Mouse (Mus musculus) stomach, embryonic 15.5 days (tissue): ENCODE data around the gene Odf4. TPM values are rescaled to one million over a fixed set of nuclear protein-coding genes. Genes with fewer than 3 reads are reported as not detected.
A peak's percentile ranks its signal among the peaks of the same experiment; 100 is the strongest.

Experiments used
- ATAC-seq: fragments of 200-750 bp; cut with Nextera tagmentation; 2 replicates; pipeline ENCODE4 v1.8.0; 2017; ENCODE audit warnings: low read depth, moderate number of reproducible peaks, moderate TSS enrichment; ENCODE audit not compliant: insufficient read depth, low FRiP score
- H3K27ac ChIP-seq: fragments of 300-500 bp; sonication (generic); 2 replicates; pipeline ENCODE4 v1.5.1; 2015; ENCODE audit warnings: mild to moderate bottlenecking, inconsistent platforms
- H3K27me3 ChIP-seq: fragments of 300-500 bp; sonication (generic); replicated peaks from 2 replicates; pipeline ENCODE4 v1.6.1; 2015; ENCODE audit warnings: inconsistent platforms
- H3K36me3 ChIP-seq: fragments of 300-500 bp; sonication (generic); 2 replicates; pipeline ENCODE4 v1.6.1; 2015; ENCODE audit warnings: inconsistent platforms
- H3K4me1 ChIP-seq: fragments of 300-500 bp; sonication (generic); 2 replicates; pipeline ENCODE4 v1.6.1; 2015; ENCODE audit warnings: inconsistent platforms
- H3K4me2 ChIP-seq: fragments of 300-500 bp; sonication (generic); 2 replicates; pipeline ENCODE4 v1.6.1; 2015; ENCODE audit warnings: mild to moderate bottlenecking, inconsistent platforms
- H3K4me3 ChIP-seq: fragments of 300-500 bp; sonication (generic); replicated peaks from 2 replicates; pipeline ENCODE4 v1.5.1; 2015; ENCODE audit warnings: inconsistent platforms
- H3K9ac ChIP-seq: fragments of 300-500 bp; sonication (generic); 2 replicates; pipeline ENCODE4 v1.6.1; 2015; ENCODE audit warnings: inconsistent platforms
- H3K9me3 ChIP-seq: fragments of 300-500 bp; sonication (generic); 2 replicates; pipeline ENCODE4 v1.6.1; 2016; ENCODE audit warnings: inconsistent platforms
- WGBS: fragments of 180-500 bp; shearing (Covaris S2); methylation state at CpG from one replicate; pipeline ENCODE4 v1.1.7; 2015; 5-methylcytosine and 5-hydroxymethylcytosine counted together
- polyA plus RNA-seq: library from polyadenylated mRNA; unstranded; fragments of >200 nt; fragmentation: Nextera tagmentation; extraction: Ambion mirVana; gene quantifications from 2 replicates; pipeline ENCODE4 v1.2.1, GENCODE M21; 2015

Odf4 gene
- polyA plus RNA-seq, 1 experiment from 2014 or later: not detected

DNA sequence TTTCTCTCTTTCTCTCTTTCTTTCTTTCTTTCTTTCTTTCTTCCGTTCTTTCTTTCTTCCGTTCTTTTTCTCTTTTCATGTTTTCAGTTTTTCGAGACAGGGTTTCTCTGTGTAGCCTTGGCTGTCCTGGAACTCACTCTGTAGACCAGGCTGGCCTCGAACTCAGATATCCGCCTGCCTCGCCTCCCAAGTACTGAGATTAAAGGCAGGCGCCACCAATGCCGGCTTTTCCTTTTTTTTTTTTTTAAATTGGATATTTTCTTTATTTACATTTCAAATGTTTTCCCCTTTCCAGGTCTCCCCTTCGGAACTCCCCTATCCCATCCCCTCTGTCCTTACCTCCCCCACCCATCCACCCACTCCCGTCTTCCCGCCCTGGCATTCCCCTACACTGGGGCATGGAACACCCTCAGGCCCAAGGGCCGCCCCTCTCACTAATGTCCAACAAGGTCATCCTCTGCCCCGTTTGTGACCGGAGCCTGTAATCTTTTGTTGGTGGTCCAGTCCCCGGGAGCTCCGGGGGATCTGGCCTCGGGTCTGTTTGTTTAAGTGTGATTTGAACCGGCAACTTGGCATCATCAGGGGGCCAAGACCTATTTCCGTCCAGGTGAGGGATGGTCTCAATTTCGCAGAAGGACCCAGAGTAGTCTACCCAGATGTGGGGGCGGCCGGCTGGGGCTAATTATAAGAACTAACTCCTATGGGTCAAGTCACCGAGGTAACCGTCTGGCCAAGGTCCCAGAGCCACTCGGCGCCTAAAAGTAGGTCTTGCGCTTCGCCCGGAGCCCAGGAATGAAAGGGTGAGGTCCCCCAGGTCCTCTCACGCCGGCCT, 26.1 kb downstream of the Odf4 start:
- peaks cover 25% of the 10 kb centered on the region for H3K36me3 ChIP-seq
- H3K9me3 ChIP-seq: no peaks in the 10 kb centered on the region
- peak; percentile 11; the same call in 1 of the 2 replicates for ATAC-seq
- peaks cover 9% of the 10 kb centered on the region for H3K4me1 ChIP-seq
- H3K9ac ChIP-seq: peak overlapping the region; percentile 29; the same call in 1 of the 2 replicates
- H3K27me3 ChIP-seq: peaks cover 3% of the 10 kb centered on the region; the same call in 1 of the 2 replicates
- no peak overlapping the region for H3K27ac ChIP-seq
- peak overlapping the region; percentile 86 for H3K4me2 ChIP-seq
- peak overlapping the region; percentile 85 for H3K4me3 ChIP-seq
- 24% methylated on average over 31 of the region's 31 CpGs for WGBS

DNA sequence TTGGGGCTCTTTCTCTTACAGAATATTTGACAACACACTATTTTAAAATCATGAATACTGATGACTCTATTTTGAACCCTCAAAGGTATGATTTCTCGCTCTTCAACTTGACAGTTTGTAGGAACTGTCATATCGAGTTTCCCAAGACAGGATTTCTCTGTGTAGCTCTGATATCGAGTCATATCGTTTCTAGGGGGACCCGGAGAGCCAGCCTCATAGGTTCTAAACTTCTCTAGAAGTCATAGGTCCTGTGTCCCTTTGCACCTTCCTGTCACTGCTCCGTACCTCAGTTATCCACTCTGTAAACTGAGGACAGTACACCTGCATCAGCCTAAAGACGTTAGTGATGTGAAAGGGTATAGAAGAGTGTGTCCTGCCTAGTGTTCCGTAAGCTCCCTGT, 27.1 kb downstream of the Odf4 start:
- H3K9ac ChIP-seq: no peak overlapping the region
- H3K27me3 ChIP-seq: peaks cover 3% of the 10 kb centered on the region; the same call in 1 of the 2 replicates
- peaks cover 9% of the 10 kb centered on the region for H3K4me1 ChIP-seq
- peaks cover 16% of the 10 kb centered on the region for H3K36me3 ChIP-seq
- no peaks in the 10 kb centered on the region for H3K9me3 ChIP-seq
- WGBS: 88% methylated on average over 8 of the region's 8 CpGs
- no peak overlapping the region for H3K4me3 ChIP-seq
- no peak for ATAC-seq
- H3K4me2 ChIP-seq: no peak overlapping the region
- H3K27ac ChIP-seq: no peak overlapping the region

DNA sequence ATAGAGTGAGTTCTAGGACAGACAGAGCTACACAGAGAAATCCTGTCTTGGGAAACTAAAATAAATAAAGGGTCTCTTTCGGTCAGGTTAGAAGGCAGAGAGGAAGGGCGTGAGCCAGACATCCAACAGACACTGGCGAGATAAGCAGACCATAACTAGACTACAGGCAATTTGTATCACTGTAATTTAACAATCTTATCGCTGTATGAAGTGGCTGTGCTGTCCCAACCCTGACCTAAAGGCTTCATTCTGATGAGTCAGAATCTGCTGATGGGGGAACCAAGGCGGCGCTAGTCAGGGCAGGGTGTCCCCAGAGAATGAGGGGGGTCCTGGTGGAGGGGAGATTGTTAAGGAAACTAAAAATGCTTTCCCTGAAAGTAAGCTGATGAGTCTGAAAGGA, 28.1 kb downstream of the Odf4 start:
- no peak for ATAC-seq
- WGBS: 78% methylated on average over 6 of the region's 6 CpGs
- no peak overlapping the region for H3K4me2 ChIP-seq

DNA sequence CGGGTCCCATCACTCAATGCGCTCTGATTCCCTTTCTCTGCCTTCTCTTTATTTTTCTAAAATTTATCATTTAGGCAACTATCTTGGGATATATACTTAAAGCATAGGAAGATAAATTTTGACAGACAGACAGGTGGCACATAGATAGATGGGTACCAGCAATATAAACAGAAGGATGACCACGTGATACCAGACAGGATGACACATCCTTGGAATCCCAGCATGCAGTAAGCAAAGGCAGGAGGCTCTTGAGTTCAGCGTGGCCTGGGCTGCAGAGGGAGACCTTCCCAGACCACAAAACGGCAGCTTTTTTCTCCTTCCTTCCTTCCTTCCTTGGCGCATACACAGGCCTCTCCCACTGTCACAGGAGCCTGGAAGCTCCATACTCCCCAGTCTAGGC, 29.0 kb downstream of the Odf4 start:
- Histone ChIP-seq H3K4me2 (no peak overlapping the region), H3K9ac (no peak overlapping the region), H3K9me3 (no peaks in the 10 kb centered on the region), H3K27me3 (peaks cover 3% of the 10 kb centered on the region; the same call in 1 of the 2 replicates), H3K27ac (no peak overlapping the region), H3K36me3 (no peaks in the 10 kb centered on the region; the same call in 1 of the 2 replicates), H3K4me3 (no peak overlapping the region), H3K4me1 (peaks cover 7% of the 10 kb centered on the region)
- WGBS: 65% methylated on average over 6 of the region's 6 CpGs
- no peak for ATAC-seq

More for the DNA sequence above, 28.1 kb downstream of the Odf4 start:
- H3K9me3 ChIP-seq: no peaks in the 10 kb centered on the region
- H3K36me3 ChIP-seq: peaks cover 8% of the 10 kb centered on the region
- no peak overlapping the region for H3K4me3 ChIP-seq
- peaks cover 3% of the 10 kb centered on the region; the same call in 1 of the 2 replicates for H3K27me3 ChIP-seq
- peaks cover 9% of the 10 kb centered on the region for H3K4me1 ChIP-seq
- no peak overlapping the region for H3K27ac ChIP-seq
- no peak overlapping the region for H3K9ac ChIP-seq

DNA sequence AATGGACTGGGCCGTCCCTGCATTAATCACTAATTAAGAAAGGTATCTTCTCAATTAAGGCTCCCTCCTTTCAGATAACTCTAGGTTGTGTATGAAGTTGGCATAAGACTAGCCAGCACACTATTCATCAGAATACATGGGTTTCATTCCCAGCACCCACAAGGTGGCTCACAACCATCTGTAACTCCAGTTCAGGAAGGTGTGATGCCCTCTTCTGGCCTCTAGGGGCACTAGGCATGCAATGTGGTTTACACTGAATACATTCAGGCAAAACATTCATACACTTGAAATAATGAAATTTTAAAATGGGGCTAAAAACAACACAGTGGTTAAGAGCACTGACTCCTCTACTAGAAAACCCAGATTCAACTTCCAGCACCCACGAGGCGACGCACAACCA, 29.8 kb downstream of the Odf4 start:
- Histone ChIP-seq H3K9ac (no peak overlapping the region), H3K4me2 (no peak overlapping the region), H3K36me3 (no peaks in the 10 kb centered on the region), H3K27ac (no peak overlapping the region), H3K27me3 (peaks cover 3% of the 10 kb centered on the region; the same call in 1 of the 2 replicates), H3K4me1 (0 out of 2 replicates have a peak, but pooled peaks cover 6% of the 10 kb centered on the region), H3K4me3 (no peak overlapping the region), H3K9me3 (no peaks in the 10 kb centered on the region)
- no peak for ATAC-seq
- 41% methylated on average over 4 of the region's 4 CpGs for WGBS

DNA sequence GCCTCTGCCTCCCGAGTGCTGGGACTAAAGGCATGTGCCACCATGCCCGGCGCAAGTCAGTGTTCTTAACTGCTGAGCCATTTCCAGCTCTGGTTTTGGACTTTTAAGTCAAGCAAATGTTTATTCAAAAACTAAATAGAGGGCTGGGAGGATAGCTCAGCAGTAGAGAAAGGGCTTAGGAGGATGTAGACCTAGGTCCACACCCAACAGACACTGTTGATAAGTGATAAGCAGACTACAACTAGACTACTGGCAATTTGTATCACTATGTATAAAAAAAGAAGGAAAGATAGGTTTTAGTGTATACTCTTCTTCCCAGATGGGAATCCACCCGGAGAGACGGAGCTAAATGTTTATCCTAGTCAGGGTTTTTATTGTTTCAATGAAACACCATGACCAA, 30.6 kb downstream of the Odf4 start:
- Histone ChIP-seq H3K27me3 (peaks cover 3% of the 10 kb centered on the region; the same call in 1 of the 2 replicates), H3K9me3 (no peaks in the 10 kb centered on the region), H3K4me1 (0 out of 2 replicates have a peak, but pooled peaks cover 6% of the 10 kb centered on the region), H3K27ac (no peak overlapping the region), H3K4me2 (no peak overlapping the region), H3K9ac (no peak overlapping the region), H3K36me3 (no peaks in the 10 kb centered on the region), H3K4me3 (no peak overlapping the region)
- 79% methylated on average over 5 of the region's 5 CpGs for WGBS
- ATAC-seq: no peak

DNA sequence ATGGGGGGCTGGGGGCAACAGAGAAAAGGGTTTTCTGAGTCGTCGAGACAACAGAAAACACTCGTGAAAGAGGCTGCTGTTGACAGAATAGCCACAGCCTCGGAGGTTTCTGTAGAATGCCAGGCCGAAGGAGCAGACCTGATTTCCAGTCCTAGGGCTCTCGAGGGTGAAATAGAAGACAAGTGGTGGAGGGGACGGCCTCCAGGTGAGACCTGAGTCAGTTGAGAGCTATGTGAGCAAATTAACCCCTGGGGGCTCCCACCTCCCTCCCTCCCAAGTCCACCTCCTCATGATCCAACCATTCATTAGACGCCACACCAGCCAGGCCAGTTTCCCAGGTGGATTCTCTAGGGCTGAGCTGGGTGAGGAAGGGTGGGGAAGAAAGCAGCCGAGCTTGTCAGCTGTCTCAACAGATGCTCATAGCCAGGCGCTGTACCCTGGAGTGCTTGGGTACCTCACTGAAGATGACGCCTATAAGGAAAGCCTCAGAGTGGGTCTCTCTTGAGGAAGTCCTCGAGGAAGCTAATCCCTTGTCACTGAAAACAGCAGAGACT, 32.9 kb downstream of the Odf4 start:
- Histone ChIP-seq H3K36me3 (no peaks in the 10 kb centered on the region), H3K4me1 (0 out of 2 replicates have a peak, but pooled peaks cover 4% of the 10 kb centered on the region), H3K4me3 (no peak overlapping the region), H3K27ac (no peak overlapping the region), H3K9me3 (no peaks in the 10 kb centered on the region), H3K4me2 (no peak overlapping the region), H3K27me3 (no peaks in the 10 kb centered on the region), H3K9ac (no peak overlapping the region)
- 57% methylated on average over 12 of the region's 12 CpGs for WGBS
- no peak for ATAC-seq

DNA sequence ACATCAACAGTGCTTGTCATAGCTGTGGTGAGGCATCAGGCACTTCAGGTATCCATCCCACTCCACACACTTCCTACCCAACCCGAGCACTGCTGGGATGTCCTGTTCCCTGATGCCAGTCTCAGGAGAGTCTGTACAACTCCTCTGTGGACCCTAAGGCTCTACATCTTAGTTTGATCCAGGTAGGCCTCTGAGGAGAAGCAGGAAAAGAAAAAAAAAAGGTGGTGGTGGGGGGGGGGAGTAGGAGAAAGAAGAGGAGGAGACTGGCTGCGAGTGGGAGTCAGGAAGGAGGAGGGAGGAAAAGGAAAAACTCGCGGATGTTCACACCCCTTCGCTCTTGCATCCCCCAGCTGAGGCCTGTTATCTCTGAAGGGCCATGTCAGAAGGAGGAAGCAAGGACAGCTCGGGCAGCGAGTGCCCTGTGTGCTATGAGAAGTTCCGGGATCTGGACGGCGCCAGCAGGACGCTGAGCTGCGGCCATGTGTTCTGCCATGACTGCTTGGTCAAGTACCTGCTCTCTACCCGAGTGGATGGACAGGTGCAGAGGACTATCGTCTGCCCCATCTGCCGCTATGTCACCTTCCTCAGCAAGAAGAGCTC, 34.5 kb downstream of the Odf4 start:
- Histone ChIP-seq H3K4me3 (no peak overlapping the region), H3K4me2 (no peak overlapping the region), H3K36me3 (no peaks in the 10 kb centered on the region), H3K4me1 (0 out of 2 replicates have a peak, but pooled peaks cover 4% of the 10 kb centered on the region), H3K9ac (no peak overlapping the region), H3K27me3 (no peaks in the 10 kb centered on the region), H3K9me3 (no peaks in the 10 kb centered on the region), H3K27ac (no peak overlapping the region)
- no peak for ATAC-seq
- 59% methylated on average over 14 of the region's 15 CpGs for WGBS

DNA sequence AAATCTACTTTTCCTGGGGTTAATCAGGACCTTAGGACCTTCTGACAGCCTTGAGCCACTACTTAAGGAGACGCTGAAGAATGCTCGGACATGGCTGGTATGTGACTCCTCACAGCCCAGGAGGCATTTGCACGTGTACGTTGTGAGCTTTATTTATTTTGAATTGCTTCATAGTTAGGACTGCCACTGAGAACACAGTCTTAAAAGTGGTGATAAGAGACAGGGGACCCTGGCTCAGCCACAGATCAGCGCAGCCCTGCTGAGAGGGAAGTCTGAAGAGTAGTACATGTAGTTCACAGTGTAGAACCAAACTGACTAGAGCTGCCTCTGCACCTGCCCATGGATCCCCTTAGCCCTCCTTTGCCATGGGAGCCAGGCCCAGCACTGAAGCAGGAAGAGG, 35.1 kb downstream of the Odf4 start:
- WGBS: 62% methylated on average over 5 of the region's 5 CpGs
- H3K9ac ChIP-seq: no peak overlapping the region
- no peak for ATAC-seq

DNA sequence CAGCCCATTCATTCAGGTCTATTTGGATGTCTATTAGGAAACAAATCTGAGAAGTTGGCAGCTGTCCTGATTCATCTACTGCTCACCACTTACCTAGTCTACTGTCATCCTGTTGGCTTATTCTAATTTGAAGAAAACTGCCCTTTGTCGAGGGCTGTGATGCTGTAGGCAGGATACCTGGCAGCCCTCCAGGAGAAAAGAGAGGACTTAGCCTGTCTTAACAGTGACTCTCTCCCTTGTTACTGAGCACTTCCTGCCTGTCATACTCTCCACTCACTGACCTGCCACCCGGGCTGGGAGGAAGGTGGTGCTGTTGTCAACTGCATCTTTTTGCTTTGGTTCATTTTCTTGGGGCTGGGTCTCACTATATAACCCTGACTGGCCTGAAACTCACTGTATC, 36.3 kb downstream of the Odf4 start:
- H3K4me3 ChIP-seq: no peak overlapping the region
- H3K27me3 ChIP-seq: no peaks in the 10 kb centered on the region
- WGBS: 33% methylated on average over 2 of the region's 2 CpGs
- no peaks in the 10 kb centered on the region for H3K9me3 ChIP-seq
- H3K4me1 ChIP-seq: 0 out of 2 replicates have a peak, but pooled peaks cover 4% of the 10 kb centered on the region
- ATAC-seq: no peak
- no peaks in the 10 kb centered on the region for H3K36me3 ChIP-seq
- no peak overlapping the region for H3K4me2 ChIP-seq
- H3K27ac ChIP-seq: no peak overlapping the region
- H3K9ac ChIP-seq: no peak overlapping the region

More for the DNA sequence above, 35.1 kb downstream of the Odf4 start:
- H3K36me3 ChIP-seq: no peaks in the 10 kb centered on the region
- no peaks in the 10 kb centered on the region for H3K27me3 ChIP-seq
- H3K4me3 ChIP-seq: no peak overlapping the region
- no peak overlapping the region for H3K27ac ChIP-seq
- H3K9me3 ChIP-seq: no peaks in the 10 kb centered on the region
- 0 out of 2 replicates have a peak, but pooled peaks cover 4% of the 10 kb centered on the region for H3K4me1 ChIP-seq
- no peak overlapping the region for H3K4me2 ChIP-seq

DNA sequence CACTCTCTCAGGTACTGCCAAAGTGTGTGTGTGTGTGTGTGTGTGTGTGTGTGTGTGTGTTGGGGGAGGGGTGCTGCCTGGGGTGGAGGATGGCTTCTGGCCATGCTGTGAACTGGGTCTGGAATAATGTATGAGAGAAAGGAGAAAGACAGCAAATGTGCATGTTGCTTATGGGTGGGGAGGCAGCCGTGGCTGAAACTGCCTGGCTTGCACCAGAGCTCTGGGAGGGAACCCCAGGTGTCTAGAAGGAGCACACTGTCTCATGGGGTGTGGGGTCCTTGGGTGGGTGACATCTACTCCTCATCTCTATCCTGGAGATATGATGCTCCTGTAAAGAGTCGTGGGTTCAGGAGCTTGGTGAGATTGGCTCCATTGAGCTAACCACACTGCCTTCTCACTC, 38.2 kb downstream of the Odf4 start:
- no peaks in the 10 kb centered on the region for H3K36me3 ChIP-seq
- 0 out of 2 replicates have a peak, but pooled peaks cover 4% of the 10 kb centered on the region for H3K4me1 ChIP-seq
- no peak for ATAC-seq
- H3K9ac ChIP-seq: no peak overlapping the region
- no peak overlapping the region for H3K4me3 ChIP-seq
- no peaks in the 10 kb centered on the region for H3K27me3 ChIP-seq
- H3K4me2 ChIP-seq: no peak overlapping the region
- H3K9me3 ChIP-seq: no peaks in the 10 kb centered on the region
- H3K27ac ChIP-seq: no peak overlapping the region
- WGBS: 61% methylated on average over 2 of the region's 2 CpGs

DNA sequence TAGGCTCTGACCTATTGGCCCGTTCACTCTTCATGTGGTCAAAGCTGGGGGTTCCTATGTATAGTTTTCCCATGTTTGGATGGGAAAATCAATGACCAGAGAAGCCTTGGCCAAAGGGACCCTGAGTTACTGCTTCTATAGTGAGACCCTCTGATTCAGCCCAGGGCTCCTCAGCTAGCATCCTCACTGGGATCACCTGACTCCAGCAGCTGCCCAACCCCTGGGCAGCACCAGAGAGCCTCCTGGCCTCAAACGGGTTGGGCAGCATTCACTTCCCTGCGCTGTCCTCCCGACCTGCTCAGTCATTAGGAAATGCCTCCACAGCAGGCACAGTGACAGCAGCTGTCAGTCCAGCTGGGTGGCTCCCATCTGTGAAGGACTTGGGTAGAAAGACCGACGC, 38.6 kb downstream of the Odf4 start, which contains the start of gene Rnf222:
Gene Rnf222, plus strand, starts transcription at position 301 of the 400 bp plus-strand sequence.
- Histone ChIP-seq H3K4me1 (0 out of 2 replicates have a peak, but pooled peaks cover 4% of the 10 kb centered on the region), H3K9me3 (no peaks in the 10 kb centered on the region), H3K4me2 (no peak within 1 kb of the TSS), H3K27ac (no peak within 1 kb of the TSS), H3K9ac (no peak within 1 kb of the TSS), H3K36me3 (no peaks in the 10 kb centered on the region), H3K27me3 (no peaks in the 10 kb centered on the region), H3K4me3 (no peak within 1 kb of the TSS)
- WGBS: 34% methylated on average over 6 of the region's 6 CpGs
- ATAC-seq: no peak
